In genomic region chr2:18690756-18691155, GRCm38 (mm10) we compare ENCODE assay signal across 9 mouse cellular contexts. TPM values are rescaled to one million over a fixed set of nuclear protein-coding genes. Genes with fewer than 3 reads are reported as not detected.
DNase-seq lines count a peak whose midpoint lies in the region; ATAC-seq and TF ChIP-seq lines count a peak whose summit lies in the region.
"Had no signal": no experiment of that assay in that cellular context is flagged by ENCODE, and none has a peak within 500 bp of the region (broad histone marks: within the 10 kb centered on the region; RNA-seq: fewer than 3 reads in every experiment).

No protein-coding gene starts in this region.

- WGBS in heart, embryonic 13.5 days, result 4% methylated on average over 9 of the region's 9 CpGs
- WGBS in forebrain, embryonic 15.5 days, result 2% methylated on average over 9 of the region's 9 CpGs
- WGBS in liver, postnatal 0 days (ENCODE audit: insufficient replicate concordance), result 3% methylated on average over 9 of the region's 9 CpGs

- no peak for TF ChIP-seq EP300 in liver, postnatal 0 days (IDR thresholded peaks at IDR 0.05; ENCODE audit: low read depth)

- DNase-seq in heart, postnatal 25 days (ENCODE audit: low spot score), result no peak
- no peak for DNase-seq in liver, postnatal 0 days
- no peak for DNase-seq in layer of hippocampus, adult 9-10 months (ENCODE audit: low spot score)
- no peak for DNase-seq in ovary, postnatal 10 days (ENCODE audit: low spot score)

- H3K4me3 ChIP-seq in heart, embryonic 13.5 days, result peak overlapping the region; percentile 59
- peak overlapping the region; percentile 73 for H3K4me3 ChIP-seq in E14TG2a.4 (replicated peaks; ENCODE audit: low read length)
- H3K4me3 ChIP-seq in forebrain, embryonic 15.5 days, result peak overlapping the region; percentile 47
- 0 out of 2 replicates have a peak overlapping the region, but pooled peaks have one; percentile 54 for H3K4me3 ChIP-seq in liver, postnatal 0 days (ENCODE audit: low read depth, low read length)

- H3K4me1 ChIP-seq in heart, embryonic 13.5 days, result peaks cover 31% of the 10 kb centered on the region
- H3K4me1 ChIP-seq in E14TG2a.4 (replicated peaks; ENCODE audit: low read depth, low read length), result peaks cover 23% of the 10 kb centered on the region
- peaks cover 37% of the 10 kb centered on the region for H3K4me1 ChIP-seq in forebrain, embryonic 15.5 days
- H3K4me1 ChIP-seq in liver, postnatal 0 days (ENCODE audit: insufficient read depth), result peaks cover 26% of the 10 kb centered on the region

- H3K27me3 ChIP-seq in heart, embryonic 13.5 days (replicated peaks), result peaks cover 81% of the 10 kb centered on the region
- H3K27me3 ChIP-seq in E14TG2a.4 (ENCODE audit: insufficient read depth, low read length), result peaks cover 87% of the 10 kb centered on the region
- peaks cover 64% of the 10 kb centered on the region for H3K27me3 ChIP-seq in forebrain, embryonic 15.5 days
- H3K27me3 ChIP-seq in liver, postnatal 0 days (ENCODE audit: insufficient read depth, low read length), result peaks cover 86% of the 10 kb centered on the region

- H3K9ac ChIP-seq in heart, embryonic 13.5 days, result no peak overlapping the region
- no peak overlapping the region for H3K9ac ChIP-seq in forebrain, embryonic 15.5 days (replicated peaks)
- H3K9ac ChIP-seq in liver, postnatal 0 days (replicated peaks), result no peak overlapping the region
- H3K9ac ChIP-seq: liver, embryonic 14.5 days had no signal

- no peaks in the 10 kb centered on the region for H3K9me3 ChIP-seq in heart, embryonic 13.5 days
- H3K9me3 ChIP-seq in E14TG2a.4 (ENCODE audit: low read length), result peaks cover 24% of the 10 kb centered on the region
- no peaks in the 10 kb centered on the region for H3K9me3 ChIP-seq in forebrain, embryonic 15.5 days
- H3K9me3 ChIP-seq in liver, postnatal 0 days (ENCODE audit: low read length), result no peaks in the 10 kb centered on the region

- no peaks in the 10 kb centered on the region for H3K36me3 ChIP-seq in heart, embryonic 13.5 days
- no peaks in the 10 kb centered on the region for H3K36me3 ChIP-seq in E14TG2a.4 (ENCODE audit: insufficient read depth, low read length)
- H3K36me3 ChIP-seq in forebrain, embryonic 15.5 days, result no peaks in the 10 kb centered on the region
- H3K36me3 ChIP-seq in liver, postnatal 0 days (replicated peaks; ENCODE audit: insufficient read depth, low read length), result no peaks in the 10 kb centered on the region

- TF ChIP-seq CTCF in E14TG2a.4 (conservative IDR thresholded peaks at IDR 0.05; ENCODE audit: low read length), result no peak
- TF ChIP-seq CTCF in liver, postnatal 0 days (IDR thresholded peaks at IDR 0.05; ENCODE audit: low read depth), result no peak

- no peak overlapping the region for H3K27ac ChIP-seq in heart, embryonic 13.5 days (replicated peaks)
- no peak overlapping the region for H3K27ac ChIP-seq in forebrain, embryonic 15.5 days (replicated peaks)
- no peak overlapping the region for H3K27ac ChIP-seq in liver, postnatal 0 days (ENCODE audit: low read depth)
- H3K27ac ChIP-seq: liver, embryonic 14.5 days had no signal

- intact Hi-C loops in heart, postnatal 25 days (cut with DNase I), result loop anchor here (5.0 to 10.0 kb wide), 3 partner anchors 103 to 633 kb away; partner anchors contain the start of genes 4930426L09Rik, Mllt10 and Pip4k2a

- H3K4me2 ChIP-seq in heart, embryonic 13.5 days, result peak overlapping the region; percentile 85
- H3K4me2 ChIP-seq in forebrain, embryonic 15.5 days (replicated peaks), result peak overlapping the region; percentile 78; the same call in 1 of the 2 replicates
- H3K4me2 ChIP-seq in liver, postnatal 0 days (ENCODE audit: low read depth, low read length), result peak overlapping the region; percentile 81; the same call in 1 of the 2 replicates

- no peak for ATAC-seq in heart, embryonic 13.5 days (ENCODE audit: extremely low read depth, insufficient number of reproducible peaks, low FRiP score, low TSS enrichment)
- no peak for ATAC-seq in forebrain, embryonic 15.5 days (replicated peaks)
- no peak for ATAC-seq in liver, postnatal 0 days
- no peak for ATAC-seq in granulocyte monocyte progenitor cell, adult 5-6 weeks (replicated peaks; ENCODE audit: poor library complexity, severe bottlenecking)

RNA-seq across cellular contexts. Expression of gene Spag6, which starts 3.1 kb away (rescaled TPM):
- polyA plus RNA-seq in heart, embryonic 13.5 days (2015; fragmentation: Nextera tagmentation; extraction: Ambion mirVana), result 0.17 TPM in 1 of 2 replicates, not detected in the other
- under 1 TPM; 0.36 to 0.42 TPM for total RNA-seq in heart, postnatal 25 days (2021)
- polyA plus RNA-seq in forebrain, embryonic 15.5 days (2015; fragmentation: Nextera tagmentation; extraction: Ambion mirVana), result 0.09 TPM in 1 of 2 replicates, not detected in the other
- polyA plus RNA-seq in liver, postnatal 0 days (2015; fragmentation: Nextera tagmentation; extraction: Ambion mirVana), result not detected in 2 replicates
- total RNA-seq in granulocyte monocyte progenitor cell, adult 5-6 weeks (2014; fragmentation: Nextera tagmentation), result not detected in 2 replicates
- not detected in 2 replicates for total RNA-seq in granulocyte monocyte progenitor cell, adult 5-6 weeks (2017)
- polyA plus RNA-seq: liver, embryonic 14.5 days had no signal

RNA-seq across cellular contexts. Expression of gene Bmi1, which starts 13.9 kb away (rescaled TPM):
- 11.5 and 12.8 TPM in 2 replicates for polyA plus RNA-seq in heart, embryonic 13.5 days (2015; fragmentation: Nextera tagmentation; extraction: Ambion mirVana)
- total RNA-seq in heart, postnatal 25 days (2021), result 10 to 100 TPM; 65.2 to 72.8 TPM
- 38.0 and 39.8 TPM in 2 replicates for polyA plus RNA-seq in forebrain, embryonic 15.5 days (2015; fragmentation: Nextera tagmentation; extraction: Ambion mirVana)
- 5.1 and 5.7 TPM in 2 replicates for polyA plus RNA-seq in liver, postnatal 0 days (2015; fragmentation: Nextera tagmentation; extraction: Ambion mirVana)
- total RNA-seq in granulocyte monocyte progenitor cell, adult 5-6 weeks (2014; fragmentation: Nextera tagmentation), result 31.9 and 32.1 TPM in 2 replicates
- 26.6 and 41.9 TPM in 2 replicates for total RNA-seq in granulocyte monocyte progenitor cell, adult 5-6 weeks (2017)

RNA-seq across cellular contexts. Expression of gene Commd3, which starts 18.6 kb away (rescaled TPM):
- 164 and 184 TPM in 2 replicates for polyA plus RNA-seq in heart, embryonic 13.5 days (2015; fragmentation: Nextera tagmentation; extraction: Ambion mirVana)
- total RNA-seq in heart, postnatal 25 days (2021), result 100 to 1,000 TPM; 100 to 105 TPM
- 263 and 266 TPM in 2 replicates for polyA plus RNA-seq in forebrain, embryonic 15.5 days (2015; fragmentation: Nextera tagmentation; extraction: Ambion mirVana)
- polyA plus RNA-seq in liver, postnatal 0 days (2015; fragmentation: Nextera tagmentation; extraction: Ambion mirVana), result 115 and 127 TPM in 2 replicates
- 107 and 136 TPM in 2 replicates for total RNA-seq in granulocyte monocyte progenitor cell, adult 5-6 weeks (2014; fragmentation: Nextera tagmentation)
- total RNA-seq in granulocyte monocyte progenitor cell, adult 5-6 weeks (2017), result 205 and 217 TPM in 2 replicates
